Comparison of ENCODE assay signal across 24 mouse cellular contexts in genomic region chrX:11956194-11956593, GRCm38 (mm10).
A peak's percentile ranks its signal among the peaks of the same experiment; 100 is the strongest.
DNase-seq lines count a peak whose midpoint lies in the region; ATAC-seq lines count a peak whose summit lies in the region.
"Had no signal": no experiment of that assay in that cellular context is flagged by ENCODE, and none has a peak within 500 bp of the region (broad histone marks: within the 10 kb centered on the region; RNA-seq: fewer than 3 reads in every experiment).

No protein-coding gene starts in this region.

- WGBS in kidney, embryonic 14.5 days = 68% methylated on average over 3 of the region's 3 CpGs
- 93% methylated on average over 3 of the region's 3 CpGs for WGBS in forebrain, embryonic 16.5 days
- WGBS in midbrain, embryonic 15.5 days = 85% methylated on average over 3 of the region's 3 CpGs

- H3K27me3 ChIP-seq in kidney, embryonic 14.5 days (ENCODE audit: control insufficient read depth, insufficient read depth, low read length) = no peaks in the 10 kb centered on the region
- H3K27me3 ChIP-seq in forebrain, embryonic 16.5 days (replicated peaks; ENCODE audit: control insufficient read depth, insufficient read depth, low read length) = no peaks in the 10 kb centered on the region
- no peaks in the 10 kb centered on the region for H3K27me3 ChIP-seq in midbrain, embryonic 15.5 days (replicated peaks)
- H3K27me3 ChIP-seq: neural tube, embryonic 12.5 days had no signal

- no peak overlapping the region for H3K9ac ChIP-seq in kidney, embryonic 14.5 days (ENCODE audit: low read depth, low read length)
- H3K9ac ChIP-seq in forebrain, embryonic 16.5 days (replicated peaks; ENCODE audit: low read depth, low read length) = no peak overlapping the region
- H3K9ac ChIP-seq in midbrain, embryonic 15.5 days = no peak overlapping the region
- H3K9ac ChIP-seq: heart, embryonic 15.5 days; neural tube, embryonic 12.5 days had no signal

- H3K9me3 ChIP-seq in kidney, embryonic 14.5 days (ENCODE audit: control insufficient read depth, low read length) = no peaks in the 10 kb centered on the region
- H3K9me3 ChIP-seq in forebrain, embryonic 16.5 days (ENCODE audit: control insufficient read depth, low read length) = no peaks in the 10 kb centered on the region
- H3K9me3 ChIP-seq in midbrain, embryonic 15.5 days = no peaks in the 10 kb centered on the region
- H3K9me3 ChIP-seq: heart, embryonic 15.5 days; neural tube, embryonic 12.5 days had no signal

- DNase-seq in adrenal gland, adult 2 months = peak; percentile 24
- DNase-seq in adrenal gland, adult 18-20 months (ENCODE audit: low spot score in 2 of 2) = no peak
- peak; percentile 31 for DNase-seq in kidney, adult 11 months
- DNase-seq in lung, postnatal 36 days = peak; percentile 15
- DNase-seq in lung, postnatal 10 days = no peak
- DNase-seq: cerebellum, adult 18-20 months; cerebellum, postnatal 14 days; gastrocnemius, postnatal 25 days; layer of hippocampus, postnatal 36 days; midbrain, embryonic 14.5 days; retina, postnatal 1 day; right cerebral cortex, postnatal 25 days; spleen, adult 18-20 months had no signal

- H3K27ac ChIP-seq in kidney, embryonic 14.5 days (ENCODE audit: low read depth, low read length) = no peak overlapping the region
- no peak overlapping the region for H3K27ac ChIP-seq in forebrain, embryonic 16.5 days (ENCODE audit: low read length)
- no peak overlapping the region for H3K27ac ChIP-seq in midbrain, embryonic 15.5 days
- H3K27ac ChIP-seq: forebrain, embryonic 10.5 days; heart, adult 2 months; heart, embryonic 15.5 days; hindbrain, embryonic 10.5 days; neural tube, embryonic 12.5 days had no signal

- no peak for ATAC-seq in kidney, embryonic 14.5 days (ENCODE audit: low FRiP score, low TSS enrichment)
- no peak for ATAC-seq in forebrain, embryonic 16.5 days
- no peak for ATAC-seq in midbrain, embryonic 15.5 days (replicated peaks)
- ATAC-seq: hindbrain, embryonic 16.5 days; intestine, embryonic 16.5 days; Patski had no signal

- no peak overlapping the region for H3K4me3 ChIP-seq in kidney, embryonic 14.5 days (ENCODE audit: low read length)
- no peak overlapping the region for H3K4me3 ChIP-seq in forebrain, embryonic 16.5 days (replicated peaks; ENCODE audit: low read length)
- H3K4me3 ChIP-seq in midbrain, embryonic 15.5 days = no peak overlapping the region
- H3K4me3 ChIP-seq: forebrain, embryonic 10.5 days; heart, adult 2 months; heart, embryonic 15.5 days; hindbrain, embryonic 10.5 days; neural tube, embryonic 12.5 days had no signal

- H3K36me3 ChIP-seq in kidney, embryonic 14.5 days (ENCODE audit: control insufficient read depth, insufficient read depth, low read length) = no peaks in the 10 kb centered on the region
- no peaks in the 10 kb centered on the region for H3K36me3 ChIP-seq in forebrain, embryonic 16.5 days (ENCODE audit: control insufficient read depth, insufficient read depth)
- H3K36me3 ChIP-seq in midbrain, embryonic 15.5 days (replicated peaks) = no peaks in the 10 kb centered on the region
- H3K36me3 ChIP-seq: forebrain, embryonic 10.5 days; heart, embryonic 15.5 days; hindbrain, embryonic 10.5 days; neural tube, embryonic 12.5 days had no signal

- H3K4me2 ChIP-seq in kidney, embryonic 14.5 days (replicated peaks; ENCODE audit: low read depth, low read length) = no peak overlapping the region
- H3K4me2 ChIP-seq in forebrain, embryonic 16.5 days (ENCODE audit: low read length) = no peak overlapping the region
- no peak overlapping the region for H3K4me2 ChIP-seq in midbrain, embryonic 15.5 days
- H3K4me2 ChIP-seq: heart, embryonic 15.5 days; neural tube, embryonic 12.5 days had no signal

- no peaks in the 10 kb centered on the region for H3K4me1 ChIP-seq in kidney, embryonic 14.5 days (ENCODE audit: control insufficient read depth, insufficient read depth, low read length)
- no peaks in the 10 kb centered on the region for H3K4me1 ChIP-seq in forebrain, embryonic 16.5 days (replicated peaks; ENCODE audit: control insufficient read depth, insufficient read depth, low read length)
- no peaks in the 10 kb centered on the region for H3K4me1 ChIP-seq in midbrain, embryonic 15.5 days
- H3K4me1 ChIP-seq: forebrain, embryonic 10.5 days; heart, embryonic 15.5 days; hindbrain, embryonic 10.5 days; neural tube, embryonic 12.5 days had no signal

Comparison
In these comparisons a context has a peak if more than half of its experiments do, and no peak if none do; other contexts are left out.
1. DNase-seq: peak in adrenal gland, adult 2 months (single experiment), kidney, adult 11 months (single experiment) and lung, postnatal 36 days (single experiment); none in adrenal gland, adult 18-20 months (0 of 2) and lung, postnatal 10 days (single experiment).